Mouse (Mus musculus) layer of hippocampus, postnatal 36 days (tissue): ENCODE data around the gene Agap1. TPM values are rescaled to one million over a fixed set of nuclear protein-coding genes. Genes with fewer than 3 reads are reported as not detected.

ENCODE experiments used
- DNase-seq, 2 experiments: peaks; one replicate each; pipeline ENCODE4 v3.0.0; 2022
- total RNA-seq, 2 experiments: library from RNA; stranded (reverse); gene quantifications; 2 replicates each; pipeline ENCODE4 v1.2.3; 2021

Gene Agap1
- total RNA-seq, 2 experiments from 2014 or later: 256 to 286 TPM

DNA sequence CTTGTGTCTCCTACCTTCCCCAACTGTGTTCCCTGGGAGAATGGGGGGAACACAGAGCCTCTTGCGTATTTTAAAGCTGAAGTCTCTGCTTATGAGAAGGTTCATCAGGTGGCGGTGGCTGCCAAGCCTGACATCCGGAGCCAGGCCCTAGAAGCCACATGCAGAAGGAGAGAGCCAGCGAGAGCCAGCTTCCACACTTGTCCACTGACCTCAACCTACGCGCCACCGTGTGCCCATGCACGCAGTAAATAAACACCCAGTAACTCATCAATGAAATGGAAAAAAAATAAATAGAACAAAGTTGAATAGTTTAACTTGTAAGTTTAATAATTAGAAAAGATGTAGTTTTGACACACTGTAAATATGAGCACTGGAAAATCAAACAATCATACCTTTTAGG, 455.2 kb downstream of the Agap1 start:
- no peak for DNase-seq

DNA sequence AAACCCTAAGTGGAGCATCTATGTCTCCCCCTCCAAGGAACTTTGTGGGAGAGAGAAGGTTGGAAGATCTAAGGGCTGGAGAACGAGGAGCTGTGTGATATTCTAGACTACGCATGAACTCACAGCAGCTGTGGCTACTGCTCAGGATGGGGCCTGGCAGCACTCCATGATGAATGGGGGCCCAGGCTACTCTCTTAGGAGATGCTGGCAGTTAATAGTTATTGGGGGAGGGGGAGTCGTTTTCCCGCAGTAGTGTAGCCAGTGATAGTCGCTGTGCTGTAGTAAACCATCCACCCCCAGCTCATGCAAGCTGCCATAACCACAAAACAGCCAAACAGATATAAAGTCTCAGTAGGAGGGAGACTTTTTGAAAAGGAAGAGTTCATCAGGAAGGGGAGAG, 457.8 kb downstream of the Agap1 start:
- no peak for DNase-seq

- DNase-seq: no peak
These were observed 459.0 kb downstream of the Agap1 start for GRCm38 (mm10) chr1:89913611-89914010.

GRCm38 (mm10) chr1:89918111-89918510, 463.5 kb downstream of the Agap1 start:
- DNase-seq: no peak

DNA sequence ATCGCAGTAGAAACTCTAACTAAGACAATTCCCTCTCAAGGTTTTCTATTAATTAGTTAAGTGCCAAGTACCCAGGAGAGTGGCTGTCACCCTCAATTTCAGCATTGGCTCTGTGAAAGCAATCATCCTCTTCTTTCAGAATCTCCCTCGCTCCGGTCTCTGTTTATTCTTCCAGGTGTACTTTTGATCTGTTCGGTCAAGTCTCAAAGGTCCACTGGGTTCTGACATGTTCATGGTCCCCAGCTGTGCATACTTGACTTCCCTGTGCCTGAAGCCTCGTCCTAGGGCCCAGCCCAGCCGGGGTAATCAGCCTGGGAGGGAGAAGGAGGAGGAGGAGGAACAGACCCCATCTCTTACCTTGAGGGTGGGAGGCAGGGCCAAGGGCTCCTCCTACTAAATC, 464.6 kb downstream of the Agap1 start:
- no peak for DNase-seq

DNA sequence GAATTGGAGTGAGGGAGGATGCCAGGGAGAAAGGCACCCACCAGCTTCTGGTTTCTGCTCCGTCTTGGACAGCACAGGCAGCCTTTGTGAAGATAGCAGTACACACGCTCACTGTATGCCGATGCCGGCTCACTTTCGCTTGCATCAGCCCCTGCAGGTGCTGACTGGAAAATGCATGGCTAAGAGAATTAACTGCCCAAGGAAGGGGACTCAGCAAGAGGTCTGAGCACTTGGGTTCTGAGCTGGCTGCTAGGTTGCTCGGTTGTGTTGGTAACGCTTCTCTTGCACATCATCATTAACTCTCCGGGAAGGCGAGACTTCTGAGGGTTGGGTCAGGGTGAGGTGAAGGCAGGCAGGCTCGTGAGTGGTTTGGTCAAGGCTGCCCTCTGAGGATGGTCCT, 467.2 kb downstream of the Agap1 start:
- no peak for DNase-seq

GRCm38 (mm10) chr1:89922282-89922681, 467.7 kb downstream of the Agap1 start:
- no peak for DNase-seq

- DNase-seq: no peak
These were observed 468.5 kb downstream of the Agap1 start for GRCm38 (mm10) chr1:89922883-89923641.

- no peak for DNase-seq
These were observed 469.0 kb downstream of the Agap1 start for GRCm38 (mm10) chr1:89923642-89924020.

GRCm38 (mm10) chr1:89925501-89926190, 471.0 kb downstream of the Agap1 start:
- DNase-seq: no peak

DNA sequence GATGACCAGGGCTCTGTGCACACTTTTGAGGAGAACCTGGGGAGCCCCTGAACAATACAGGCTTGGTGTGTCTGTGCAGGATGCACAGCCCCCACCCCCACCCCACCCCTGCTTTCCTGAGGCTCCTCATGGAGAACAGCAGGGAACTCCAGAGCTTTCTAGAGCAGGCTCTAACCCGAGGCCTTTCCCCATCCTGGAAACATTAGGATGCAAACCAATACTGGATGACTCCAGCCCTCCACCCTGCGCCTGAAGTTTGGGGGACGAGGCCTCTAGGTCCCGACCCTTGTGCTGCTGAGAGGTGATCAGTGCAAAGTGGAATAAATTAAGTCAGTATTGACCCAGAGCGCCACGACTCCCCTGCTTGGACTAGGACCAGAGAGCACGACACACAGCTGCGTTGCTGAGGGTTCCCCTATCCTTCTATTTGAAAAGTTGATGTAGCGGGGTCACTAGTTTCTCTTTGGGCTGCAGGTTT, 472.0 kb downstream of the Agap1 start:
- DNase-seq: no peak

DNA sequence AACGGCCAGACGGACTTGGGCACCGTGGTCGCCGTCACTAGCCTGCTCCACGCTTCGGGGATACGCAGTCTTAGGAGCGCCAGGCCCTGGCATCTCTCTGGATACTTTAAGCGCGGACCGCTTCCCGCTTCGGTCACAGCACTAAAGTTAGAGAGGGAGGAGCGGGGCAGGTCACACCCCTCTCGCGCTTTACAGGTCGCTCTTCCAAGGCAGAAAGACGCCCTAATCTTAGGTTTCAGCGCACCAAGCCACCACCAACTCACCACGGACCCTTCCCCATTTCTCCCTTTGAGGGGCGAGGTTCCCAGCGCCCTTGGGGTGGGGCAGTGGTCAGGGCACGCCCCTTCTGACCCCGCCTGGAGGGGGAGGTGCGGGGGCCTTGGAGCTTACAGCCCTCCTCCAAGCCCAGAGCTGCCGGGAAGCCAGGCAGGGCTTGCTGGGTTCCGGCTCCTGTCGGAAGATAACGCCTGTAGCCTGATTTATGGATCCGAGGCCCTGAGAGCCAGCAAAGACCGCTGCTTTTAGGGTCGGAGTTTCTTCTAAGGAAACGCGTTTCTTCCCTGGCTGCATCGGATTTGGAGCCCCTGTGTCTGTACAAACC, 472.6 kb downstream of the Agap1 start:
- DNase-seq: no peak

DNA sequence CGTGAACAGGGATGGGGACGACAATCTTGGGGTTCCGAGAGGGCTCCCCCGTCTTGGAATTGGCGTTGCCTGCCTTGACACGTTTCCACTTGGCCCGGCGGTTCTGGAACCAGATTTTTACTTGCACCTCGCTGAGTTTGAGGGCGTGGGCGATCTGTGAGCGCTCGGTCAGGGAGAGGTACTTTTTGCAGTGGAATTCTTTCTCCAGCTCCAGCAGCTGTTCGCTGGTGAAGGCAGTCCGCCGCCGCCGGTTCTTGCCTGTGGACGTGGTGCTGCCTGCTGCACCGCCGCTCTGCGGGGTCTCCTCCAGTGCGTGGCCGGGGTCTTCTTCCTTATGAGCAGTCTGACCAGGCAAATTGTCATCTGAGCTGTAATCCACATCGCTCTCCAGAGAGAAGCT, 474.1 kb downstream of the Agap1 start:
- no peak for DNase-seq

GRCm38 (mm10) chr1:89929181-89929580, 474.6 kb downstream of the Agap1 start:
- no peak for DNase-seq

DNA sequence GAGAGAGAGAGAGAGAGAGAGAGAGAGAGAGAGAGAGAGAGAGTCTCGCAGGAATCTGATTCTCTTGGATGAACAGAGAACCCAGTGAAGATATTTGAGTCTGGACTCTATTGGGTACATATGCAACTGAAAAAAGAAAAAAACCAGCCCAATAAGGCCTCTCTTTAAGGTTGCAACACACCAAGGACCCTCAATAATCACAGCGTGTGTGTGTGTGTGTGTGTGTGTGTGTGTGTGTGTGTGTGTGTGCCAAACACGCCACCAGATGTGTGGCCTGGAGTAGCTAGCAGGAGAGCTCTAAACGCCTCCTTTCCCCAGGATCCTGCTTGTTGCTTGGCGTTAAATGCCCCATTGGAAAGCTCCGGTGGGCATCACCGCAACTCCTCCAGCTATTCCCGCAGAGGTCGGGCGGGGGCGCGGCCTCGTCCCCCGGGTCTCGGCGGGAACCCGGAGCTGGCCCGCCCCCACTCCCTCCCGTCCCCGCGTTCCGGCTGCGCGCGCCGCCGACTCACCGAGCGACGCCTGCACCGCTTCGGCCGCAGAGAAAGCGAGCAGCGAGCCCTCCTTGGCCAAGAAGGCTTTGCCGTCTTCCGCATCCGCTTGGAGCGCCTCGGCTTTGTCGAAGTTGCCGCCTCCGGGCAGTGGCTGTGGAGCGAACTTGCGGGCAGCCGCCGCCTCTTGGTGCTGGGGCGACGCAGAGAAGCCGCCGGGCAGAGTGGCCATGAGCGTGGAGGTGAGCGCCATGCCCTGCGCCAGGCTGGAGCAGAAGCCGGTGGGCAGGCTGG, 475.3 kb downstream of the Agap1 start:
- DNase-seq: no peak

DNA sequence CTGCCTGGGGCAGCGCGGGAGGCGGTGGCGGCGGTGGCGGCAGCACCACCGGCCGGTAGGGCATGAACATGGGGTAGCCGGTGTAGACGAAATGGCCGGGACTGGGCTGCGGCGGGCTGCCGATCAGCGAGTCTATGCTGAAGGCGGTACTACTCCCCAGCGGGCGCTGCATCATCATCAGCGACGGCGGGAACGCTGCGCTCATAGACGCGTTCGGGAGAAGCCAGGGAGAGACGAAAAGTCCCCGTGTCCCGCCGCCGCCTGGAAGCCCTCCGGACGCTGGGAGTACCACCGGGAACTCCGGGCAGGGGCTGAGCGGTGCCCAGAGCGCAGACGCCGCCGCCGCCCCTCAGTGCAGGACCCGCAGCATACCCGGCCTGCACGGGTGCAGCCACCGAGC, 475.9 kb downstream of the Agap1 start:
- DNase-seq: no peak

DNA sequence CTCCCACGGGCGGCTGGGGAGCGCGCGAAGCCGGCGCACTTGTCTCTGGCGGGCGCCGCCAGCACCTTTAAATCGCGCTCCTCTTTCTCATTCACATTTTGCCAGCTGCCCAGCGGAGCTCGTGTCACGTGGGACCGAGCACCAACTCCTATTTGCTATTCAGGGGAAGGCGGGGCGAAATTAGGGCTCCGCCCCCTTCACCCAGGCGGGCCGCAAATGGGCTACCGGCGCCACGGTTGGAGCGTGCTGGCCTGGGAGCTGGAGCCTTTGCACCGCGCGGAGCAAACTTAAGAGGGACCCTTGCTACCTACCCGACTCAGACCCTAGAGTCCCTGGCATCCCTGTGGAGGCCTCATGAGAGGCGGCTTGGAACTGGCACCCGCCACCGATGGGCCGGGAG, 476.5 kb downstream of the Agap1 start, which contains the start of gene Gbx2:
Gene Gbx2 (minus strand): TSS at position 60 of the 400 bp plus-strand sequence.
- DNase-seq: no peak

- DNase-seq: no peak
These were observed 477.4 kb downstream of the Agap1 start for GRCm38 (mm10) chr1:89932021-89932423.

DNA sequence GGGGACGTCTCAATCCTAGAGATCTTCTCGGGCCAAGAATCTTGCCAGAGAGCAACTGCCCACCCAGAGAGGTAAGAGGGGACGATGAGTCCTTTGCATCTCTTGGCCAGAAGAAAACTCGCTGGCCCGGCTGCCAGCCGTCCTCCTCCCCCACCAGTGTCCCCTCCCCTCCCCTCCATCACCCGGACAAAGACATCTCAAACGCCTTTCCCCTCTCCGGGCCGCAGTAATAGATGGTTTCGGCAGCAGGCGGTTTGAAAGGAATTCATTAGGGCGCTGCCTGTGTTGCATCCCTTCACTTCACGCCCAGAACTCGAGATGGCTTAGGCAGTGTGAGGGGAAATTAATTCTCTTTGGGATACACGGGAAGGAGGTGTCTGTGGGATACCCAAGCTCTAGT, 478.0 kb downstream of the Agap1 start:
- no peak for DNase-seq

GRCm38 (mm10) chr1:89933028-89933427, 478.4 kb downstream of the Agap1 start:
- DNase-seq: no peak

DNA sequence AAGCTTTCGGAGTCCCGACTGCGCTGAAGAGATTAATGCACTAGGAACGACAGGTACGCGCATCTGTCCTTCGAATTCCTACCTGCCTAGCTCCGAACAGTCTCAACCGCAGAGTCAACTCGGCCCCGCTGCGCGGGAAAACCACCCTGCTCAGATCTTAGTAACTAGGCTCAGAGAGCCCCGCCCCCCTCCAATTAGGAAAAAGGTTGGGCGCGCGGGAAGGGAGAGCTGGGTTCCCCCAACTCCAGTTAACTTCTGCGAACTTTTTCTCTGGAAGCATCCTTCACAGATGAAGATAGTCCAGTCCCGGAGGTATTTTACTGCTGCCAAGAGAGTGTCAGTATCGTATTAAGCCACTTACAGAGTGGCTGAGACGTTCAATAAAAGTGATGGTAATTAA, 479.2 kb downstream of the Agap1 start:
- DNase-seq: no peak
